Mouse (Mus musculus) gastrocnemius, adult 2 months (tissue): ENCODE results near the gene Mindy1. TPM values are rescaled to one million over a fixed set of nuclear protein-coding genes. Genes with fewer than 3 reads are reported as not detected.
A peak's percentile ranks its signal among the peaks of the same experiment; 100 is the strongest.

ENCODE experiments used
- DNase-seq: peaks from one replicate; pipeline ENCODE4 v3.0.0; 2022
- H3K27ac ChIP-seq: fragments of 200-600 bp; 2 replicates; pipeline ENCODE4 v1.8.1; 2022; ENCODE audit warnings: mild to moderate bottlenecking
- H3K4me3 ChIP-seq: fragments of 200-600 bp; 2 replicates; pipeline ENCODE4 v1.8.1; 2022; ENCODE audit warnings: mild to moderate bottlenecking, moderate library complexity
- CTCF ChIP-seq: fragments of 200-600 bp; IDR thresholded peaks from 2 replicates; pipeline ENCODE4 v1.8.1; 2022; ENCODE audit warnings: antibody characterized with exemption, mild to moderate bottlenecking, moderate library complexity
- intact Hi-C: fragments of 180-260 bp; cut with DNase I; formaldehyde crosslinking; loops from one replicate; pipeline ENCODE4 v1.15.1; 2025
- total RNA-seq, 2 experiments: library from RNA; stranded (reverse); gene quantifications; 2 replicates each; pipeline ENCODE4 v1.2.3; 2021

Gene Mindy1
- total RNA-seq, 2 experiments from 2014 or later: 23.9 to 26.4 TPM

GRCm38 (mm10) chr3:95274453-95274852 lies 6.7 kb upstream of the Mindy1 start:
- DNase-seq: no peak
- Histone ChIP-seq H3K27ac (peak overlapping the region; percentile 93), H3K4me3 (no peak overlapping the region)
- no peak for TF ChIP-seq CTCF
- intact Hi-C loops: no loop called here

- intact Hi-C loops: no loop called here
- H3K27ac ChIP-seq: peak overlapping the region; percentile 93
- peak overlapping the region; percentile 18 for H3K4me3 ChIP-seq
- TF ChIP-seq CTCF: no peak
- DNase-seq: peak; percentile 59
These were observed 6.0 kb upstream of the Mindy1 start for GRCm38 (mm10) chr3:95275161-95275560.

- DNase-seq: no peak
- no peak for TF ChIP-seq CTCF
- Histone ChIP-seq H3K4me3 (no peak overlapping the region), H3K27ac (peak overlapping the region; percentile 93)
- intact Hi-C loops: no loop called here
These were observed 4.7 kb upstream of the Mindy1 start for GRCm38 (mm10) chr3:95276428-95276934.

- intact Hi-C loops: no loop called here
- TF ChIP-seq CTCF: no peak
- peak overlapping the region; percentile 93 for H3K27ac ChIP-seq
- DNase-seq: peak; percentile 58
- peak overlapping the region; percentile 2; the same call in 1 of the 2 replicates for H3K4me3 ChIP-seq
These were observed 4.0 kb upstream of the Mindy1 start for GRCm38 (mm10) chr3:95277149-95277551.

- TF ChIP-seq CTCF: no peak
- Histone ChIP-seq H3K27ac (peak overlapping the region; percentile 95), H3K4me3 (peak overlapping the region; percentile 88)
- intact Hi-C loops: no loop called here
- no peak for DNase-seq
These were observed 398 bp upstream of the Mindy1 start for GRCm38 (mm10) chr3:95280747-95281146.

GRCm38 (mm10) chr3:95282381-95282864 lies 1.3 kb downstream of the Mindy1 start:
- Histone ChIP-seq H3K27ac (peak overlapping the region; percentile 95), H3K4me3 (peak overlapping the region; percentile 88)
- intact Hi-C loops: no loop called here
- TF ChIP-seq CTCF: no peak
- peak; percentile 53 for DNase-seq

- peak; percentile 91 for DNase-seq
- intact Hi-C loops: no loop called here
- H3K4me3 ChIP-seq: peak overlapping the region; percentile 88
These were observed 1.9 kb downstream of the Mindy1 start for GRCm38 (mm10) chr3:95282865-95283588.

GRCm38 (mm10) chr3:95283589-95283941 lies 2.4 kb downstream of the Mindy1 start:
- peak overlapping the region; percentile 88 for H3K4me3 ChIP-seq
- no peak for TF ChIP-seq CTCF
- DNase-seq: no peak
- intact Hi-C loops: no loop called here
- peak overlapping the region; percentile 95 for H3K27ac ChIP-seq

More at GRCm38 (mm10) chr3:95282865-95283588, 1.9 kb downstream of the Mindy1 start:
- H3K27ac ChIP-seq: peak overlapping the region; percentile 95
- TF ChIP-seq CTCF: peak; percentile 34

GRCm38 (mm10) chr3:95284062-95284461 lies 2.9 kb downstream of the Mindy1 start:
- intact Hi-C loops: no loop called here
- peak overlapping the region; percentile 88 for H3K4me3 ChIP-seq
- peak overlapping the region; percentile 95 for H3K27ac ChIP-seq
- DNase-seq: no peak
- TF ChIP-seq CTCF: no peak

GRCm38 (mm10) chr3:95284501-95285281 lies 3.5 kb downstream of the Mindy1 start:
- TF ChIP-seq CTCF: no peak
- no peak for DNase-seq
- peak overlapping the region; percentile 88 for H3K4me3 ChIP-seq
- intact Hi-C loops: no loop called here
- peak overlapping the region; percentile 95 for H3K27ac ChIP-seq

- intact Hi-C loops: no loop called here
- no peak for DNase-seq
- Histone ChIP-seq H3K27ac (peak overlapping the region; percentile 66), H3K4me3 (peak overlapping the region; percentile 17)
- TF ChIP-seq CTCF: no peak
These were observed 4.2 kb downstream of the Mindy1 start for GRCm38 (mm10) chr3:95285390-95285789.

- H3K27ac ChIP-seq: peak overlapping the region; percentile 66
- peak overlapping the region; percentile 35 for H3K4me3 ChIP-seq
- intact Hi-C loops: loop anchor here (2.0 kb wide), 1 partner anchor 25 kb away; no protein-coding TSS in a partner anchor
- no peak for DNase-seq
- no peak for TF ChIP-seq CTCF
These were observed 4.9 kb downstream of the Mindy1 start for GRCm38 (mm10) chr3:95286011-95286410.

GRCm38 (mm10) chr3:95286510-95286909 lies 5.4 kb downstream of the Mindy1 start:
- TF ChIP-seq CTCF: no peak
- intact Hi-C loops: loop anchor here (2.0 kb wide), 1 partner anchor 24 kb away; no protein-coding TSS in a partner anchor
- Histone ChIP-seq H3K4me3 (peak overlapping the region; percentile 35), H3K27ac (peak overlapping the region; percentile 66)
- DNase-seq: no peak
